Mouse (Mus musculus) retina, adult 2 months (tissue): ENCODE measurements around the gene Olfr1012.
"Not testable (repeated sequence)": the region's sequence is repeated elsewhere in the genome, so short reads cannot be mapped to it uniquely, and the experiment has no call there.

Experiments
- DNase-seq: peaks from one replicate; pipeline ENCODE4 v3.0.0-alpha.2; 2012; ENCODE audit warnings: low read depth, low spot score

The Olfr1012 gene

GRCm38 (mm10) chr2:85762666-85763065, at the start of gene Olfr1012:
Gene Olfr1012 (minus strand): TSS chr2:85762766.
- no peak for DNase-seq

GRCm38 (mm10) chr2:85804501-85804900, 41.9 kb upstream of the Olfr1012 start:
- DNase-seq: no peak

- DNase-seq: no peak
Observed at GRCm38 (mm10) chr2:85802444-85802843, 39.9 kb upstream of the Olfr1012 start, which contains the start of gene Olfr1016. Gene Olfr1016 (minus strand): TSS chr2:85802544.

- DNase-seq: no peak
Observed at GRCm38 (mm10) chr2:85792331-85792730, 29.8 kb upstream of the Olfr1012 start.

GRCm38 (mm10) chr2:85781717-85782116, 19.2 kb upstream of the Olfr1012 start, which contains the start of gene Olfr1015:
Gene Olfr1015 (plus strand): TSS chr2:85782017.
- DNase-seq: no peak

GRCm38 (mm10) chr2:85772413-85772812, 9.8 kb upstream of the Olfr1012 start, which contains the start of gene Olfr1014:
Gene Olfr1014 (plus strand): TSS chr2:85772713.
- no peak for DNase-seq

- no peak for DNase-seq
Observed at GRCm38 (mm10) chr2:85766798-85767197, 4.2 kb upstream of the Olfr1012 start, which contains the start of gene Olfr1013. Gene Olfr1013 (plus strand): TSS chr2:85767098.

- DNase-seq: no peak
Observed at GRCm38 (mm10) chr2:85753822-85754221, 8.7 kb downstream of the Olfr1012 start.

- peak; percentile 6 for DNase-seq
Observed at GRCm38 (mm10) chr2:85725793-85726192, 36.8 kb downstream of the Olfr1012 start.

- no peak for DNase-seq
Observed at GRCm38 (mm10) chr2:85715119-85715518, 47.4 kb downstream of the Olfr1012 start, which contains the start of gene Olfr1009. Gene Olfr1009 (plus strand): TSS chr2:85715419.

- no peak for DNase-seq
Observed at GRCm38 (mm10) chr2:85711159-85711558, 51.4 kb downstream of the Olfr1012 start.

- not testable (repeated sequence) for DNase-seq
Observed at GRCm38 (mm10) chr2:85710680-85711079, 51.9 kb downstream of the Olfr1012 start.
